Mouse (Mus musculus): ENCODE measurements at regions not wholly inside any gene's neighbourhood (a gene's known extent, or its start where the extent isn't known, plus 50 kb on each side); places are given as distances from the start of the nearest gene placed in this dataset.

DNA sequence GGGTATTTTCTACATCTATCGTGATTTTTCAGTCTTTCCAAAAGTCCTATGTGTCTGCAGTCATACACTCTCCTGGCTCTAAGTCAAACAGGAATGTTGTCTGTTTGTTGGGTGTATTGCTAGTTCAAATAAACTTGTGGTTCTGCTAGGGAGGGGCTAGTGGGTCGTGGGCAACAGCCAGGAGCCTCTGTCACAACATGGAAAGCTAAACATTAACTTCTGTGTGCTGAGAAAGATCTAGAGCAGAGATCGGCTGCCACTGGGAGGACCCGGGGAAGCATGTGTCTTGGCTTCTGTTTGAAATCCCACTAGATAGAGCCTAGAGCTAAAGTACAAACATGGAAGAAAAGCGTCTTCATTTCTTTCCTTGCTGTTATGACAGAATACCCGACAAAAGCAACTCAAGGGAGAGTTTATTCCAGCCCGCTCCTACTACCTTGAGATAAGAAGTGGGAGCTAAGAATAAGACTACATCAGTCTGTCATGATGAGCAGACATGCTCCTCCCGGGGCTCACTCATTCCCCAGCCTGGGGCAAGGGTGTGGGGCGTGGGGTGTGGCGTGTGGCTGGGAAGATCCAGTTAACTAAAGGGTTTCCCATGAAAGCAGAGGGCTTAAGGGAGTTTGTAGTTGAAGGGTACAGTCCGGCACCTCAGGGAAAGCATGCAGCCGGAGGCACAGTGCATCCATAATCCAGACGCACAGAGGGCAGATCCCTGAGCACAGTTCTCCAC is 190.7 kb downstream of the Rybp start:
- DNase-seq (ENCODE audit: low spot score in 2 of 2), result no peak

DNA sequence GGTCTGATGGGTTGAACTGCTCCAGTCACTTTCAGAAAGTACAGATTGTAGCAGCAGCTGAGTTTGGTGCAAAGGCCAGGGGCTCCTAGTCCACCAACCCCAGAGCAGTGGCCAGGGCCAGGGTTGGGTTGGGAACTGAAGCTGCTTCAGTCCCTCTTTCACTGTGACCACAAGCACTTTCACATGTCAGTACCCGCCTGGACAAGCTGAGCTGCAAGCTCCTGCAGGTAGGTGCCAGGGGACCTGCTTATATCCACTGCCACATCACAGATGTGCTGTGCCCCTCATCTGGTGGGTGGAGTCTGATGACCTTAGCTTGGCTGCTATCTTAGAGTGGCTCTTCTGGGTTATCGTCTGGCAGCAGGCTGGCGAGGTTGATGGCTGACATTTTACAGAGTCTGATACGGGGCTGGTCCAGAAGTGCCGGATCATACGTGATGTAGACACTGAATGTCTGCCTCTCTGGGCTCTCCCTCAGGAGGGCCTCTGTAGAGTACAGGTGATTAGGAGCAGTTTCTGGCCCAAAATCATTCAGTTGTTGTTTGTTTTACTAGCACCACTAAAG is 192.6 kb downstream of the Rybp start:
- no peak for DNase-seq (ENCODE audit: low spot score in 2 of 2)

DNA sequence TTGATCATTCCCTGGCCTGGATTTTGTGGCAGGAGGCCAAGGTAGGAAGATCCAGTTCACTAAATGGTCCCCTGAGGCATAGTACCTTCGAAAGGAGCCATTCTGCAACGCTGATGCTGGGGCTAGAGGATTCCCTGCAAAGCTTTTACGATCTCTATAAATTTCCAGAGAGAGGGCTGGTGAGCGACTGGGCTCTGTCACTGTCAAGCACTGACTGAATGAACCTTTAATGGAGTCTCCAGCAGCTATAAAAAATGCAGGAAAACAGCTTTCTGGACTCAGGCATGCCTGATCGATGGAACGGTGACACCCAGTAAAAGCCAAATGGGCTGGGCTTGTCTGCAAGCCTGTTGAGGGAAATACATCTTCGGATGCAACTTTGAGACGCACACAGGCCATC is 194.4 kb downstream of the Rybp start:
- DNase-seq (ENCODE audit: low spot score in 2 of 2), result no peak

DNA sequence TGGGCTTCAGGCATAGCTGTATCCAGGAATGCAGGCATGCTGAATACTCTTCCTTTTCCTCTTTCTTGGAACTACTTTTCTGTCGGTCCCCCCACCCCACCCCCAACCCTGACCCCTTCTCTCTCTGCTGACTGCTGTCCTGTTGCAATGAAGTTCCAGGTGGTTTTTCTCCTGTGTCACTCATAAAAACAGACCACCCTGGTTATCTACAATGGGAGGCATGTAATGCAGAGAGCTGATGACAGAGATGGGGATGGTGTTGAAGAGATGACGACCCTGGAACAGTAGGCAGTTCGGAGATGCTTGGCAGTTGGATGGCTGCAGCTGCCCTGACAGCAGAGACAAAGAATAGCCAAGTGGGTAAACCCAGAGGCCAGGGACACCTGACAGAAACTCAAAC is 195.5 kb downstream of the Rybp start:
- no peak for DNase-seq (ENCODE audit: low spot score in 2 of 2)

DNA sequence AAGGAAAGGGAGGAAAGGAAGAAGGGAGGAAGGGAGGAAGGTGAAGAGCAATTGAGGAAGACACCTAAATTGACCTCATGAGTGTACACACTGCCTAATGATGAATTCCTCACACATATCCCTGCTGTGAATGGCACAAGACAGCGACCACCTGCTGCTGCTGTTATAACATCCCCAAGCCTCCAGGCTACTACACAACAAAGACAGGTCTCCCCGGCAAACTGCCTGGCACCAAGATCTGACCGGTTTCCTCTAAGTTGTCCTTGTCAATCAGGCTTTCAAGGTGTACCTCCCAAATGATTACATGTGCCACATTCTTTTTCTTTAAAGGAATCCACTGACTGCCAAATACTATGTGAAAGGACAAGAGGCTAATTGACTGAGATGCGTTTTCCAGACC is 198.7 kb downstream of the Rybp start:
- no peak for DNase-seq (ENCODE audit: low spot score in 2 of 2)

DNA sequence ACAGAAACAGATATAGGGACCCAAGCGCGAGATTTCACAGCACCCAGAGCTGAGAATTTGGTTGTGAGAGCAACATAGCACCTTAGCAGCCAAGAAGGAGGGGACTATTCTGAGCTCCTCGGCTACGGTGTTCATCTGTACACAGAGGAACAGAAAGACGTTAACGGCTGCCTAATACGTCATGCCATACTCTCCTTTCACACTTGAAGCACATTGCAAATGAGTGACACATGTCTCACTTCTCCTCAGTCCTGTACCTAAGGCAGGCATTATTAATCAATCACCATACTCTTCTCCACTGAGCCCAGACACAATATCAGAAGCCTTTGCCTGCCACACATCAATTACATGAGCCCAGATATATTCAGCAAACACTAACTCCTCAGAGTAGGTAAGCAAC is 200.5 kb downstream of the Rybp start:
- no peak for DNase-seq (ENCODE audit: low spot score in 2 of 2)

DNA sequence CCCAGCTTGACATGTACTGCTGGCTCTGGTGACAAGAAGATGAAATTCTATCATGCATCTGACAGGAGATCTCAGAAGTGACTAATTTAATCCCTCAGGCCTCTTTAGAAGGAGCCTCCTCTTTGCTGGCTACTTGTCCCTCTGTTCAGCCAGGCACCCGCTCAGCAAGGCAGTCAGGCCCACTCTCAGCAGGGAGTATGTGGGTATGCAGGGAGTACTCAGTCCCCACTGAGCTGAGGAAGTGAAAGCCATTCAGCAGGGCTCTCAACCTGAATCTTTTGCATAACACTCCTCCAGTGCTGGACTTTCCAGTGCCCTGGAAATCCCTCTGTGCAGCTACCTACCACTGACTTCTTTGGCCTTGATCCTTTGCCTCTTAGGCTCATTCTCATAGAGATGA is 201.3 kb downstream of the Rybp start:
- DNase-seq (ENCODE audit: low spot score in 2 of 2), result no peak

DNA sequence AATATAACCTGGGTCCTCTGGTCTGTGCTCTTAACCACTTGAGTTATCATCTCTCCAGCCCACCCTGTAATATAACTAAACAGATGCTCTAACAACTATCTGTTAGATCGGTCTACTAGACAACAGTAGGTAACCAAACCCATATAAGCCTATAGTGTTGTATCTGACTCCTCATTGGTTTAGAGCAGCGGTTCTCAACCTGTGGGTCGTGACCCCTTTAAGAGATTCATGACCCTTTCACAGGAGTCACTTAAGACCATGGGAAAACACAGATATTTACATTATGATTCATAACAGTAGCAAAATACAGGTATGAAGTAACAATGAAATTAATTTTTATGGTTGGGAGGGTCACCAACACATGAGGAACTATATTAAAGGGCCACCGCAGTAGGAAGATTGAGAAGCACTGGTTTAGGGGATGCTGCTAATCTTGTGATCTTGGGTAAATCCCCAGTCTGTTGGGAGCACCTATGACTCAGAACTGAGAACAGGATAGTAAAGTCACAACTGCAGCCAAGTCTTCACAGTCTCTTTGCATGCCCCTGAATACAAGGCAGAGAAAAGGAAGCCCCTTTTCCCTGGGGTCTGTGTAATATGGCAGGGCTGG is 203.3 kb downstream of the Rybp start:
- no peak for DNase-seq (ENCODE audit: low spot score in 2 of 2)

DNA sequence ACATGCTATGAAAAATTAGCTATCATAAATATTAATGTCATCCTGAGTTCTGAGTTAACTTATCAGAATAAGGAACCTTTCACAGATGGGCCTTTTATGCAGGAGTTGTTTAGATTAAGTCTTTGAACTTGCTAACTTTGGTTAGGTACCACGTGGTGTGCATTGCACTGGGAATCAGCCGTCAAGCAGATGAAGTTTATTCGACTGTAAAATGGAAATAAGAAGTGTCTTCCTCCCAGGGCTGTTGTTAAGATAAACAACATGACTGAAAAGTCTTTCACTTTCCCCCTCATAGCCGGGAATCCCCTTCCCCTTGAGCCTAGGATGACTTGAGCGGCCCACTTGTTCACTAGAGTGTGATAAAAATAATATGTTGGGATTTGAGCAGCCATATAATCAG is 204.2 kb downstream of the Rybp start:
- DNase-seq (ENCODE audit: low spot score in 2 of 2), result no peak

DNA sequence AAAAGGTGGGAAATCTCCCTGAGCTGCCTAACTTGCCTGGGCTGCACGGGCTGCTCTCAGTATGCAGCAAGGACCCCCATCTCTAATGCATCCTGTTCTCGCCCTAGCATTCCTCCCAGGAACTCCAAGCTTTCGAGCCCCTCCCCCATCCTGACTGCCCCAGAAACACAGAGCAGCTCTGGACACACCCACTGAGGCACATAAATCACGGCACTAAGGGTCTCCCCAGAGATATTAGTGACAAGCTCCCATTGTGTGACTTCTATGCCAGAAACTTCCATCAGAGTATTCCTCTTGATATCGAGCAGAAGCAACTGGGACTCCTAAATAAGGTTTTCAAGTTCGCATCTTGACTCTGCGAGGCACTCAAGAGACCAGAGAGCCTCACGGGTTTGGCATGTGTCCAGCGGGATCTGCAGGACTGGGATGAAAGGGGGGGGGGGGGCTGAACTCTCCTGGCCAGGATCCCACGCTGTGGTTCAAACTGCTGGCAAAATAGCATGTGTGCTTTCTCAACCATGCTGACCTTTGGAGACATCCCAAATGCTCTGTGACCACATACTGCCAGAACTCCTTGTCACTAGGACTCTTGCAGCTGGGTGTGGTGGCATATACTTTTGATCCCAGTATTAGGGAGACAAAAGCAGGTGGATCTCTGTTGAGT is 212.5 kb downstream of the Rybp start:
- peak in 1 of 2 experiments; percentile 37 for DNase-seq (ENCODE audit: low spot score in 2 of 2)

DNA sequence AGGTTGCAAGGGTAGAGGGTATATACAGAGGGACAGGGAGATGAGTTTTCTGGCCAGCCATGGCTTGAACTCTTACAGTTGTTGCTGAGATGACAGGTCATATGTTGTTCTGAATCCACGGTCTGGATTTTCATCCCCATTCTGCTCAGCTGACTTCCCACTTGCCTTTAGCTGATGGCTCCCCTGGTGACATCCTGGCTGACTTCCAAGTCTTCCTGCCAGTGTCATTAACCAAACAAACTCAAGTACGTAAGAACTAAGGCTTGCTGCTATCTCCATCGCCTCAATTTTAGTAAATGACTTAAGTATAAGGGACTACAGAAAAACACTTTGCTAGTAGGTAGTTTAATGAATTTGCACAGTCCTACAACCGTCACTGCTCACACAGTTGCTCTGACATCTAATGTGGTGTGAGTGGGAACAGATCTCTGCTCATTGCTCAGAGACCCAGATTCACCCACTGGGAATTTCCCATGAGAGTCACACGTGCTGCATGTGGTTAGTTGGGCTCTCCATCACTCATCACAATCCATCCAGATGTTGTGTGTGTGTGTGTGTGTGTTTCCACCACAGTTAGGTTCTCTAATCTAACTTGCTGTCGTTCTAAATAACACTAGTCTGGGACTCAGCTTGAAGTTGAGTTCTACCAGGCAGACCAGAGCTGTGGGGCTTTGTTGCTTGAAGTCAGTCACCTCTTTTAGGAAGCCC is 214.9 kb downstream of the Rybp start:
- DNase-seq (ENCODE audit: low spot score in 2 of 2), result peak in 1 of 2 experiments; percentile 45

DNA sequence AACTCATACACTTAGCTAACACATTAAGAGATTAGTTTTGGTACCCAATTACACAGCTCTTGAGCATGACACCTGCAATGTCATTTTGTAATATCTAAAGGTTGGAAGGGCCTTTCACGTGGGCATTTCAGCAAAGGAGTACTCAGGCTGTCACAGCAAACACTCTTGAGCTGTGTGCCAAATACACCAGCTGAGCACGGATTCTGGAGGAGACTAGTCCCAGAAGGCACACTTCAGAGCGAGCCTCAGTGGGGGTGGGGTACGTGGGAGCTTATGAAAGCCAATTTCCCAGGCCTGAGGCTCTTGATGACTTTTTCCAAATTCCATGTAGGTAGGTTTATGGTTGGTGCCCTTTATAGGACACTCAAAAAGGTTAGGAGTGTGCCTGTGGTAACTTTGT is 218.1 kb downstream of the Rybp start:
- DNase-seq (ENCODE audit: low spot score in 2 of 2), result no peak

DNA sequence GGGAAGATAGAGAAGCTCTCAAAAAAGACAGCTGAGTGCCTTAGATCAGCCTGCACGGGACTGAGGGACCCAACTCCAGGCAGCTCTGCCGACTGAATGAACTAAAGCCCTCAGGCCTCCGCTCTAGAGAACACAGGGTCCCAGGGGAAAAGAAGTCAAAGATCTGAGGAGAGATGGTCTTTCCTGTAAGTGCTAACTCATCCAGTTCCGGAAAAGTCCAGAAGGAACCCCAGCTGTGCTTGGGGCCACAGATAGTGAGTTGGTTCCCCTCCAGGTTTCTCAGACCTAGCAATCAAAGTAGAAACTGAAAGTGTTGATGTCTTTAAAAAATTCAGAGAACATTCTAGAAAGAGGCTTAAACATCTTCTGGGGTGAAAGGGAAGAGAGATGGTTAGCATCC is 220.0 kb downstream of the Rybp start:
- DNase-seq (ENCODE audit: low spot score in 2 of 2), result no peak

DNA sequence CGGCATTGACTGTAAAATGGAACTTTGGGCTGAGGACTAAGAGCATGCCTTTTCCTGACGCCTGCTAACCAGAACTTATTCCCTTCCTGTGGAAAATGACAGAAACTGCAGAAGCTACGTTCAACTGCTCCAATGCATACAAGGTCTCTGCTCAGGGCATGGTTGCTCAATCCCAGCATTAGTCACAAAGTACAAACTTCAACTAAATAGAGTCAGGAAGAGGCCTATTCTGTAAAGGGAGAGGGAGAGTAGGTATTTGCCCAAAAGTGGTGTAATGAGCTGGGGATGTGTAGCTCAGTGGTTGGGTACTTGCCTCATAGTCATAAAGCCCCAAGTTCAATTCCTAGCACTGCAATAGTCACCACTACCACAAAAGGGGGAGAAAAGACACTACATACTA is 221.7 kb downstream of the Rybp start:
- DNase-seq (ENCODE audit: low spot score in 2 of 2), result no peak

DNA sequence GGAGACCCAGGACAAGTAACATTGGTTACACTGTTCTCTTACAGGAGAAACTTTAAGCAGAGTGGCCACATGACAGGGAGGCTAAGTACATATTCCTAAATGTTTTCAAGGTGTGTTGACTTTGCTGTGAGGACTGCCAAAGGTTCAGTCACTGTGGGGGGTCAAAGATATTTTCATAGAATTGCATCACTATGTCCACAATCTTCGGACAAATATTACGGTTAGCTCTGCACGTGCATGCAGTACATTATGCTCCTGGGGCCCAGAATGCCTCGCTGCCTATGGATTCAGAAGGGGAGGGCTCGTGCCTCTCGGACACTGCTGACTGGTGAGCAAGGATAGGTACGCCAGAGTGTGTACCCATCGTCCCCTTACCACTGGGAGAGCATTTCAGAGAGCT is 224.3 kb downstream of the Rybp start:
- no peak for DNase-seq (ENCODE audit: low spot score in 2 of 2)

DNA sequence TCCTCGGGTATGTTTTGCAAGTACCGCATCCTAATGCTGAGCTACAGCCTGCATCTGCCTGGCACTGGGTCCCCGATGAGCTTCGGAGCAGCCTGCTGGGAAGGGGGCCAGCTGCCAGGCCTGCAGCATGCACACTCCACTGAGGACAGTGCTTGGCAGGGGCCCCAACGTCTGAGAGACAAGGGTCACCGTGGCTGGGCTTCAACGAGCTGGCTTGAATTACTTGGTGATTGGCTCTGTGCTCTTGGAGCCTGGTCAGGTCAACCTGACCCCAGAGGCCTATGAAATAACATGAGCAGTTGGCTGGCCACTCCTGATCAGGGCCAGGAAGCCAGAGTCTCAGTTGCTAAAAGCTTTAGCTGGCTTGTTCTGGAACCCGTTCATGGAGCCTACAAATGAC is 227.5 kb downstream of the Rybp start:
- peak; percentile 66 to 78 for DNase-seq (ENCODE audit: low spot score in 2 of 2)

DNA sequence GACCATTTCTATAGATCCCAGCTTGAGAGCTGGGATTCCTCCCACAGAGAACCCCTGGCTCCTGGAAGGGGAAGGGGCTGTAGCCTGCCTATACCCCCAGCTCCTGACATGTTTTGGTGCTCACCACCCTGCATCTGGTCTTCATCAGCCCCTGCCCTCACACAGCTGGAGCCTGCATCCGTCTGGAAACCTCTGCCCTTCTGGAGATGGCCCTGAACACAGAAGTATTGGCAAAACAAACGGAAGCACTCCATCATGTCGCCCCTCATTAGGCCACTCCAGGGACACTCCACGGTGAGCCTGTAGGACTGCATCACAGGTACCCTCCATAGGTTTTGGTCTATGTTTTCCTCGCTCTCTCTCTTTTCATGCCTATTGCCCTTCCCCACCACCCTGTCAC is 231.3 kb downstream of the Rybp start:
- DNase-seq (ENCODE audit: low spot score in 2 of 2), result no peak

DNA sequence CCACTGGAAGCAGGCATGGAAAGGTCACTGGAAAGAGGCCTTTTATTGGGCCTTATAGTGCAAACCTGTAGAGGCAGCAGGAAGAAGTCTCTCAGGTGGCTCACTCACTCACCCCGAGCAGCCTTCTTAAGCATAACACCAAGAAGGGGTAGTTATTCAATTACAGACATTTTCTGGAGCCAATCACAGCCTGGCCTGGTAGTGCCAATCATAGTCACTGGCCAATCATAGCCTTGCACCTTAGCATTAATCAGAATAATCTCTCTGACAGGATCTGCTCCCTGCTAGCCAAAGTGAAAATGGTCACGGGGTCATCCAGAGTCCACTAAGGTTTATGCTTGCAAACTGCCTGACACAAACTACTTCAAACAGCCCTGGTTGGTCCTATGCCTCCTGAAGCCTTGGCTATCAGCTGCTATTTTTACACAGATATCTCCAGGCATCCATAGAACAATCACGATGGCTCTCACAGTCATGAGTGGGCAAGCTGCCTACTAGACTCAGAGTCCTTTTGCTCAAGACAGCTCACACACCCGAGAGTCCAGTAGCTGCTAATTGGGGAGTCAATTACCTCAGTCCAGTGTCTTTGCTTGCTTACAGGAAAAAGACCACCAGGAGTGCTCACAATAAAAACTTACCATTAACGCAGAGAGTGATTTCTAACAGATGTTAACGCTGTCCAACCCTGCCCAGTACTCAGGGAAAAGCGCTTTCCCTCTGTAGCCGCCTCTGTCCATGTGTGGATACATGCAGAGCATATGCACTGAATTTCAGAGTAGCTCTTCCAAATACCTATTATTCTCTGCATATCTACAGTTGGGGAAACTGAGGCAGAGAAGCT is 234.1 kb downstream of the Rybp start:
- DNase-seq (ENCODE audit: low spot score in 2 of 2), result no peak

DNA sequence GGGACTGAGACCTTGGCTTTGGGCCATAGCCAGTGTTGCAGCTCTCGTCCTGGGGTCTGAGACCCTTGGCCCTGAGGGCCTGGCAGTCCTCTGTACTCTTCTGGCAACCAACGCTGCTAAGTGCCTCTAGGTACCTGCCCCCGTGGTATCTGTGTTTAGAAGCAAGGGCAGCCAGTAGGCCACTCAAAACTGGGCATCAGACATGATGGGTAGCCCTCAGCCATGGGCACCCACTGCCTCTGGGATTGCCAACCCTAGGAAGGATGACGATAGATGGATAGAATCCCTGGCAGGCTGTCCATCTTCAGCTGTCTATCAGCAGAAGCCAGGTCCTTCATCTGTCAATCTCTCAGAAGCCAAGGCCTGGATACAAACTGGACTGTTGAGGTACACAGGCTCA is 234.9 kb downstream of the Rybp start:
- no peak for DNase-seq (ENCODE audit: low spot score in 2 of 2)

DNA sequence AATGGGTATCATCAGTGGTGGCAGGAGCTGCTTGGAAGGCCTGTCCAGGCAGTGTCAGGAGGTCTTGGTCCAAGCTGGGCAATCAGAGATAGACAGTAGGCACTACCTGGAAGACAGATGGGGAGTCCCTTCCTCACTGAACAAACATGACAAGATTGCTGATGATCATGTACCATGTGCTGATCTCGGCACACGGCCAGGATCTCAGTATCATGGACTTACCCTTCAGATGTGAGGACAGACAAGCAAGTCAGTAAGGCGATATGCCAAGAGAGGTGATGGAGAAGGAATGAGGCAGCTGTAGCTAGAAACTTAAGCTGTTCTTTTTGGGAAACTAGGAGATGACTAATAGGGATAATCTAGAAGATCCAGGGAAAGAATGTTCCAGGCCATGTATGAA is 238.2 kb downstream of the Rybp start:
- DNase-seq (ENCODE audit: low spot score in 2 of 2), result no peak

DNA sequence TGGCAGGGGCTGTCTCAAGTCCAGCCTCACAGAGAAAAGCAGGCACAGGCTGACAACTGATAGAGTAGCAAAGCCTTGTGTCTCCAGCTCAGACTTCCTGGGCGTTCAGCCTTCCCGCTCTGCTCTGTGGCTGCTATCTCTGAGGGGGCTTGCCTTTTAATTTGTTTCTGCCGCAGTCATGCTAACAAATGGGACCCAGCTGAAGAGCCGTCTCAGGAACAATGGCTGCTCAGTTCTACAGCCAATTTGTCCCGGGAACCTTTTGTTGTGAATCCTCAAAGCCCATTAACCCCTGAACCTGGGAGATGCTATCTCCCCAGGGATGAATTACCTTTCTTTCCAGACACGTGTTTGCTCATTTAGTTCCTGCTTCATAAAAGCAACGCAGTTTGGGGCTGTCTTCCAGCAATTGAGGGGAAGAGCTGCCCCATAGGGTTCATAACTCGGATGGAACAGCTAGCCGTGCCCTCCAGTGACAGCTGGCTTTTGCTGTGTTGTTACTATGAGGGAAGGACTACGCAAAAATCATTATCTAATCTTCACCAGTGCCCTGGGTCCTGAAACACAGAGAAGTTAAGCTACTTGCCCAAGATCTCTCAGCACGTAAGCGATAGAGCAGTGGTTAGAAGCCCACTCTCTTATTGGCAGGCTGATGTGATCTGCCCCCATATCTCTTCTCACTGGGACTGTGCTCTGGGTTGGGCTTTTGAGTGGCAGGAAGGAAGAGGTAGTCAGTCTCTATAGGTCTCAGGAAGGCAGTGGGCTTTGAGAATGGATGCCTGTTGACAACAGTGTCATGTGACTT is 240.9 kb downstream of the Rybp start:
- DNase-seq (ENCODE audit: low spot score in 2 of 2), result no peak

Measured in cerebellum, postnatal 4 days (tissue).